Comparison of ENCODE assay signal across 8 mouse cellular contexts in genomic region chr15:102459381-102459780, GRCm38 (mm10). TPM values are rescaled to one million over a fixed set of nuclear protein-coding genes. Genes with fewer than 3 reads are reported as not detected.
A peak's percentile ranks its signal among the peaks of the same experiment; 100 is the strongest.
DNase-seq lines count a peak whose midpoint lies in the region; ATAC-seq and TF ChIP-seq lines count a peak whose summit lies in the region.

No protein-coding gene starts in this region.

- DNase-seq in kidney, adult 2 months: no peak
- no peak for DNase-seq in kidney, postnatal 36 days
- DNase-seq in midbrain, embryonic 14.5 days: no peak
- no peak for DNase-seq in urinary bladder, postnatal 14 days (ENCODE audit: low spot score)
- DNase-seq in gastrocnemius, postnatal 4 days (ENCODE audit: low spot score in 2 of 2): no peak

- H3K36me3 ChIP-seq in kidney, adult 2 months (ENCODE audit: control insufficient read depth, insufficient read depth, low read length): 0 out of 2 replicates have a peak, but pooled peaks cover 2% of the 10 kb centered on the region
- H3K36me3 ChIP-seq in hindbrain, embryonic 16.5 days (ENCODE audit: control insufficient read depth, insufficient read depth, low read length): no peaks in the 10 kb centered on the region
- 0 out of 2 replicates have a peak, but pooled peaks cover 6% of the 10 kb centered on the region for H3K36me3 ChIP-seq in midbrain, embryonic 14.5 days (ENCODE audit: control insufficient read depth, insufficient read depth, low read length)

- peak overlapping the region; percentile 92 for H3K4me3 ChIP-seq in kidney, adult 2 months (ENCODE audit: insufficient read depth, low read depth, low read length)
- H3K4me3 ChIP-seq in brown adipose tissue, adult 24 weeks (ENCODE audit: insufficient read depth, low read depth, low read length): peak overlapping the region; percentile 57
- peak overlapping the region; percentile 54 for H3K4me3 ChIP-seq in hindbrain, embryonic 16.5 days (ENCODE audit: low read length)
- H3K4me3 ChIP-seq in midbrain, embryonic 14.5 days (replicated peaks; ENCODE audit: low read depth, low read length): peak overlapping the region; percentile 45

- peak overlapping the region; percentile 71 for H3K4me2 ChIP-seq in hindbrain, embryonic 16.5 days (ENCODE audit: low read length)
- peak overlapping the region; percentile 63 for H3K4me2 ChIP-seq in midbrain, embryonic 14.5 days (ENCODE audit: low read length)

- H3K27ac ChIP-seq in kidney, adult 2 months (ENCODE audit: insufficient read depth, low read depth, low read length): peak overlapping the region; percentile 71; the same call in 1 of the 2 replicates
- peak overlapping the region; percentile 70 for H3K27ac ChIP-seq in brown adipose tissue, adult 24 weeks (replicated peaks; ENCODE audit: low read depth, low read length)
- peak overlapping the region; percentile 44; the same call in 1 of the 2 replicates for H3K27ac ChIP-seq in hindbrain, embryonic 16.5 days (ENCODE audit: low read depth, low read length)
- peak overlapping the region; percentile 34; the same call in 1 of the 2 replicates for H3K27ac ChIP-seq in midbrain, embryonic 14.5 days (replicated peaks; ENCODE audit: low read depth, low read length)

- no peaks in the 10 kb centered on the region for H3K9me3 ChIP-seq in hindbrain, embryonic 16.5 days (ENCODE audit: control insufficient read depth, low read length)
- no peaks in the 10 kb centered on the region for H3K9me3 ChIP-seq in midbrain, embryonic 14.5 days (ENCODE audit: control insufficient read depth, low read length)

- 27% methylated on average over 6 of the region's 6 CpGs for WGBS in kidney, adult 2 months
- WGBS in hindbrain, embryonic 16.5 days: 33% methylated on average over 6 of the region's 6 CpGs
- 44% methylated on average over 6 of the region's 6 CpGs for WGBS in midbrain, embryonic 14.5 days

- no peaks in the 10 kb centered on the region for H3K27me3 ChIP-seq in kidney, adult 2 months (replicated peaks; ENCODE audit: control insufficient read depth, insufficient read depth, low read length)
- no peaks in the 10 kb centered on the region for H3K27me3 ChIP-seq in hindbrain, embryonic 16.5 days (replicated peaks; ENCODE audit: control insufficient read depth, insufficient read depth, low read length)
- H3K27me3 ChIP-seq in midbrain, embryonic 14.5 days (ENCODE audit: control insufficient read depth, insufficient read depth, low read length): no peaks in the 10 kb centered on the region

- 0 out of 2 replicates have a peak, but pooled peaks have one; percentile 5 for ATAC-seq in hindbrain, embryonic 16.5 days
- no peak for ATAC-seq in midbrain, embryonic 14.5 days (ENCODE audit: low FRiP score, low TSS enrichment)
- no peak for ATAC-seq in megakaryocyte-erythroid progenitor cell, adult 5-6 weeks (replicated peaks; ENCODE audit: low FRiP score, low TSS enrichment, poor library complexity, severe bottlenecking)

- H3K4me1 ChIP-seq in kidney, adult 2 months (ENCODE audit: control insufficient read depth, insufficient read depth, low read length): peaks cover 5% of the 10 kb centered on the region; the same call in 1 of the 2 replicates
- peaks cover 9% of the 10 kb centered on the region for H3K4me1 ChIP-seq in brown adipose tissue, adult 24 weeks (ENCODE audit: control insufficient read depth, insufficient read depth, insufficient read length, low read length)
- peaks cover 14% of the 10 kb centered on the region for H3K4me1 ChIP-seq in hindbrain, embryonic 16.5 days (ENCODE audit: control insufficient read depth, insufficient read depth, low read depth, low read length)
- H3K4me1 ChIP-seq in midbrain, embryonic 14.5 days (ENCODE audit: control insufficient read depth, insufficient read depth, low read length): peaks cover 8% of the 10 kb centered on the region

- no peak for TF ChIP-seq CTCF in kidney, adult 2 months (conservative IDR thresholded peaks at IDR 0.05; ENCODE audit: insufficient read depth, insufficient read length, low read depth, low read length)

- peak overlapping the region; percentile 64 for H3K9ac ChIP-seq in hindbrain, embryonic 16.5 days (ENCODE audit: low read depth, low read length)
- H3K9ac ChIP-seq in midbrain, embryonic 14.5 days (replicated peaks; ENCODE audit: low read length): peak overlapping the region; percentile 47

- TF ChIP-seq POLR2A in kidney, adult 2 months (IDR thresholded peaks at IDR 0.05; ENCODE audit: low read depth, low read length): no peak

RNA-seq across cellular contexts. Expression of gene Prr13, which starts 0.6 kb away (rescaled TPM):
- 181 and 204 TPM in 2 replicates for polyA plus RNA-seq in kidney, adult 2 months (2012; rRNA removed)
- polyA plus RNA-seq in brown adipose tissue, adult 24 weeks (2012; ENCODE audit: insufficient read depth, insufficient read length, missing spikeins): 36.8 and 54.7 TPM in 2 replicates
- polyA plus RNA-seq in hindbrain, embryonic 16.5 days (2015; fragmentation: Nextera tagmentation; extraction: Ambion mirVana): 83.3 and 98.7 TPM in 2 replicates
- 127 and 133 TPM in 2 replicates for polyA plus RNA-seq in midbrain, embryonic 14.5 days (2014; fragmentation: Nextera tagmentation; extraction: Ambion mirVana)
- total RNA-seq in megakaryocyte-erythroid progenitor cell, adult 5-6 weeks (2014; fragmentation: Nextera tagmentation): 61.5 and 97.6 TPM in 2 replicates
- 50.3 and 54.5 TPM in 2 replicates for total RNA-seq in megakaryocyte-erythroid progenitor cell, adult 5-6 weeks (2017)
- 10 to 100 TPM; 15.2 to 18.7 TPM for total RNA-seq in gastrocnemius, postnatal 4 days (2021)

RNA-seq across cellular contexts. Expression of gene Pcbp2, which starts 11.0 kb away (rescaled TPM):
- 572 and 616 TPM in 2 replicates for polyA plus RNA-seq in kidney, adult 2 months (2012; rRNA removed)
- polyA plus RNA-seq in brown adipose tissue, adult 24 weeks (2012; ENCODE audit: insufficient read depth, insufficient read length, missing spikeins): 331 and 338 TPM in 2 replicates
- polyA plus RNA-seq in hindbrain, embryonic 16.5 days (2015; fragmentation: Nextera tagmentation; extraction: Ambion mirVana): 120 TPM in 2 replicates
- polyA plus RNA-seq in midbrain, embryonic 14.5 days (2014; fragmentation: Nextera tagmentation; extraction: Ambion mirVana): 187 TPM in 2 replicates
- total RNA-seq in megakaryocyte-erythroid progenitor cell, adult 5-6 weeks (2014; fragmentation: Nextera tagmentation): 749 and 832 TPM in 2 replicates
- 152 and 207 TPM in 2 replicates for total RNA-seq in megakaryocyte-erythroid progenitor cell, adult 5-6 weeks (2017)
- total RNA-seq in gastrocnemius, postnatal 4 days (2021): 100 to 1,000 TPM; 614 to 662 TPM

RNA-seq across cellular contexts. Expression of gene Amhr2, which starts 14.2 kb away (rescaled TPM):
- 0.67 and 1.4 TPM in 2 replicates for polyA plus RNA-seq in kidney, adult 2 months (2012; rRNA removed)
- polyA plus RNA-seq in brown adipose tissue, adult 24 weeks (2012; ENCODE audit: insufficient read depth, insufficient read length, missing spikeins): 1.9 and 4.0 TPM in 2 replicates
- 0.10 and 0.30 TPM in 2 replicates for polyA plus RNA-seq in hindbrain, embryonic 16.5 days (2015; fragmentation: Nextera tagmentation; extraction: Ambion mirVana)
- polyA plus RNA-seq in midbrain, embryonic 14.5 days (2014; fragmentation: Nextera tagmentation; extraction: Ambion mirVana): 0.18 and 0.39 TPM in 2 replicates
- total RNA-seq in megakaryocyte-erythroid progenitor cell, adult 5-6 weeks (2014; fragmentation: Nextera tagmentation): not detected in 2 replicates
- not detected in 2 replicates for total RNA-seq in megakaryocyte-erythroid progenitor cell, adult 5-6 weeks (2017)
- 1 to 10 TPM; 3.6 to 3.9 TPM for total RNA-seq in gastrocnemius, postnatal 4 days (2021)

RNA-seq across cellular contexts. Expression of gene Gm10337, which starts 44.1 kb away (rescaled TPM):
- polyA plus RNA-seq in kidney, adult 2 months (2012; rRNA removed): not detected in 2 replicates
- not detected in 2 replicates for polyA plus RNA-seq in brown adipose tissue, adult 24 weeks (2012; ENCODE audit: insufficient read depth, insufficient read length, missing spikeins)
- polyA plus RNA-seq in hindbrain, embryonic 16.5 days (2015; fragmentation: Nextera tagmentation; extraction: Ambion mirVana): 8.1 and 21.8 TPM in 2 replicates
- polyA plus RNA-seq in midbrain, embryonic 14.5 days (2014; fragmentation: Nextera tagmentation; extraction: Ambion mirVana): 9.6 TPM in 1 of 2 replicates, not detected in the other
- total RNA-seq in megakaryocyte-erythroid progenitor cell, adult 5-6 weeks (2014; fragmentation: Nextera tagmentation): not detected in 2 replicates
- not detected in 2 replicates for total RNA-seq in megakaryocyte-erythroid progenitor cell, adult 5-6 weeks (2017)
- 1 to 10 TPM in 1 of 2 experiments, not detected in 1; 7.6 TPM for total RNA-seq in gastrocnemius, postnatal 4 days (2021)

RNA-seq across cellular contexts. Expression of gene Sp1, which starts 53.4 kb away (rescaled TPM):
- polyA plus RNA-seq in kidney, adult 2 months (2012; rRNA removed): 15.7 and 17.6 TPM in 2 replicates
- polyA plus RNA-seq in brown adipose tissue, adult 24 weeks (2012; ENCODE audit: insufficient read depth, insufficient read length, missing spikeins): 16.1 and 17.9 TPM in 2 replicates
- polyA plus RNA-seq in hindbrain, embryonic 16.5 days (2015; fragmentation: Nextera tagmentation; extraction: Ambion mirVana): 3.4 and 3.5 TPM in 2 replicates
- 6.0 and 7.4 TPM in 2 replicates for polyA plus RNA-seq in midbrain, embryonic 14.5 days (2014; fragmentation: Nextera tagmentation; extraction: Ambion mirVana)
- 68.0 and 80.3 TPM in 2 replicates for total RNA-seq in megakaryocyte-erythroid progenitor cell, adult 5-6 weeks (2014; fragmentation: Nextera tagmentation)
- total RNA-seq in megakaryocyte-erythroid progenitor cell, adult 5-6 weeks (2017): 45.0 and 62.2 TPM in 2 replicates
- 10 to 100 TPM; 54.9 to 69.9 TPM for total RNA-seq in gastrocnemius, postnatal 4 days (2021)
